Mouse (Mus musculus) forebrain, embryonic 11.5 days (tissue): Measurements from ENCODE around the gene Bach1. TPM values are rescaled to one million over a fixed set of nuclear protein-coding genes. Genes with fewer than 3 reads are reported as not detected.
"Not testable (repeated sequence)": the region's sequence is repeated elsewhere in the genome, so short reads cannot be mapped to it uniquely, and the experiment has no call there.

Experiments
- ATAC-seq: fragments of 200-750 bp; cut with Nextera tagmentation; replicated peaks from 2 replicates; pipeline ENCODE4 v1.8.0; 2017; ENCODE audit warnings: moderate TSS enrichment; ENCODE audit not compliant: low FRiP score
- DNase-seq: peaks from one replicate; pipeline ENCODE4 v3.0.0-alpha.2; 2017; ENCODE audit warnings: low spot score
- H3K27ac ChIP-seq: fragments of 300-500 bp; sonication (generic); 2 replicates; pipeline ENCODE4 v1.5.1; 2014; ENCODE audit warnings: low read depth, low read length
- H3K27me3 ChIP-seq: fragments of 300-500 bp; sonication (generic); 2 replicates; pipeline ENCODE4 v1.6.1; 2014; ENCODE audit warnings: mild to moderate bottlenecking, low read length, mixed read lengths; ENCODE audit not compliant: control insufficient read depth, insufficient read depth
- H3K36me3 ChIP-seq: fragments of 300-500 bp; sonication (generic); 2 replicates; pipeline ENCODE4 v1.6.1; 2014; ENCODE audit warnings: mild to moderate bottlenecking, low read length, moderate library complexity, mixed read lengths; ENCODE audit not compliant: control insufficient read depth, insufficient read depth
- H3K4me1 ChIP-seq: fragments of 300-500 bp; sonication (generic); replicated peaks from 2 replicates; pipeline ENCODE4 v1.6.1; 2014; ENCODE audit warnings: low read length, mixed read lengths; ENCODE audit not compliant: control insufficient read depth, insufficient read depth
- H3K4me2 ChIP-seq: fragments of 300-500 bp; sonication (generic); 2 replicates; pipeline ENCODE4 v1.6.1; 2014; ENCODE audit warnings: low read depth, mild to moderate bottlenecking, low read length, moderate library complexity, mixed read lengths; ENCODE audit not compliant: severe bottlenecking
- H3K4me3 ChIP-seq: fragments of 300-500 bp; sonication (generic); 2 replicates; pipeline ENCODE4 v1.5.1; 2014; ENCODE audit warnings: low read depth, low read length
- H3K9ac ChIP-seq: fragments of 300-500 bp; sonication (generic); 2 replicates; pipeline ENCODE4 v1.6.1; 2014; ENCODE audit warnings: low read length
- H3K9me3 ChIP-seq: fragments of 300-500 bp; sonication (generic); 2 replicates; pipeline ENCODE4 v1.6.1; 2016; ENCODE audit warnings: low read length, mixed read lengths; ENCODE audit not compliant: control insufficient read depth
- WGBS: fragments of 180-500 bp; shearing (Covaris S2); extraction: QIAGEN DNeasy Blood & Tissue Kit; methylation state at CpG from one replicate; pipeline ENCODE4 v1.1.7; 2014; 5-methylcytosine and 5-hydroxymethylcytosine counted together
- polyA plus RNA-seq: library from polyadenylated mRNA; unstranded; fragments of >200 nt; fragmentation: Nextera tagmentation; extraction: Ambion mirVana; gene quantifications from 2 replicates; pipeline ENCODE4 v1.2.1, GENCODE M21; 2014

The Bach1 gene
- polyA plus RNA-seq, 1 experiment from 2014 or later, result 18.9 TPM

DNA sequence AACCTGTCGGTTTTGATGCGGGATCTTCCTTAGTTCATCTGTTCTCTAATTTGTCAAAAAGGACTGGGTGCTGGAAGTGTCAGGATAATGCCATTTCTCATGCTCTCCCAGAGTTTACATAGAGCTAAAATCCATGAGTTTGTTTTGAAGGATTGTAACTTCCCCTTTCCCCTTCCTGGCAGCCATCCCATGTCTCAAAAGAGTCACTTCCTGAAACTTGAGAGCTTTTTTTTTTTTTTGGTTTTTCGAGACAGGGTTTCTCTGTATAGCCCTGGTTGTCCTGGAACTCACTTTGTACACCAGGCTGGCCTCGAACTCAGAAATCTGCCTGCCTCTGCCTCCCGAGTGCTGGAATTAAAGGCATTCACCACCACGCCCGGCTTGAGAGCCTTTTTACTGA, 9.9 kb upstream of the Bach1 start:
- not testable (repeated sequence) for H3K4me1 ChIP-seq, H3K27me3 ChIP-seq, DNase-seq, H3K9ac ChIP-seq, H3K36me3 ChIP-seq, H3K4me3 ChIP-seq, H3K27ac ChIP-seq, H3K9me3 ChIP-seq, H3K4me2 ChIP-seq, ATAC-seq
- WGBS, result 91% methylated on average over 7 of the region's 7 CpGs

DNA sequence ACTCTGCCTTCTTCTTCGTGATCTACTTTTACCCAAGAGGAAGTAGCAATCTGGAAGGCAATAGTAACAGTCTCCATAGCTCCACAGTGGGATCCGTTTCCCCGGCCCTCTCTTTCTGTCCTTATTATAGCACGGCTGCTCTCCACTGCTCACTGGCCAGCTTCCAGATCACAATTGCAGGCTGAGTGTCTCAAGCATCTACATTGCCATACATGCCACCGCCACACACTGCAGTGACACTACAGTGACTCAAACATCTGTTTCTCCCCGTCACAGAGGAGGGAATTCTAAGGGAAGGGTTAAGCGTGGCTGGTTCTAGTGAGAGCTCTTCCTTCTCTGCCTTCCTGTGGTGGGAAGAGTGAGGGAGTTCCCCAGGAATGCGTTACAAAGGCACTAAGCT, 9.5 kb upstream of the Bach1 start:
- H3K27me3 ChIP-seq, result no peaks in the 10 kb centered on the region
- no peak overlapping the region for H3K4me2 ChIP-seq
- H3K27ac ChIP-seq, result no peak overlapping the region
- H3K4me3 ChIP-seq, result no peak overlapping the region
- no peak overlapping the region for H3K9ac ChIP-seq
- no peaks in the 10 kb centered on the region for H3K4me1 ChIP-seq
- no peak for ATAC-seq
- no peaks in the 10 kb centered on the region for H3K36me3 ChIP-seq
- H3K9me3 ChIP-seq, result no peaks in the 10 kb centered on the region
- WGBS, result 87% methylated on average over 8 of the region's 8 CpGs
- DNase-seq, result no peak

DNA sequence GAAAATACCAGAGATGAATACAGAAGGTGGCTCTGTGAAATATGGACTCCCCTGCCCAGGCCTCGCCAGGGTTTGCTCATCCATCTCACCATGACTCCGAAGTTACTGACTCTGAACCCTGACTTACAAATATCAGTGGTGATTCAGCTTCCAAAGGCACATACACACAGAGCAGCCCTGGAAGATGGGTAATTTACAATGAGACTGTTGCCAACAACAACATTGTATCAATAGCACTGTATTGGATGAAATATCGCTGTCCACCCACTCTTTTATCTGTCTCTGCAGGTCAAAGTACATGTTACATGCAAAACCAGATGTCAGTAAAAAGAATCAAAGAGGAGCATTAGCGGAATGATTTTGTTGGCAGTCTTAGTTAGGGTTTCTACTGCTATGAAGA, 8.2 kb upstream of the Bach1 start:
- Histone ChIP-seq H3K4me3 (no peak overlapping the region), H3K36me3 (no peaks in the 10 kb centered on the region), H3K27ac (no peak overlapping the region), H3K4me2 (no peak overlapping the region), H3K27me3 (no peaks in the 10 kb centered on the region), H3K9me3 (no peaks in the 10 kb centered on the region), H3K4me1 (no peaks in the 10 kb centered on the region), H3K9ac (no peak overlapping the region)
- no peak for ATAC-seq
- no peak for DNase-seq
- WGBS, result 93% methylated on average over 4 of the region's 4 CpGs

DNA sequence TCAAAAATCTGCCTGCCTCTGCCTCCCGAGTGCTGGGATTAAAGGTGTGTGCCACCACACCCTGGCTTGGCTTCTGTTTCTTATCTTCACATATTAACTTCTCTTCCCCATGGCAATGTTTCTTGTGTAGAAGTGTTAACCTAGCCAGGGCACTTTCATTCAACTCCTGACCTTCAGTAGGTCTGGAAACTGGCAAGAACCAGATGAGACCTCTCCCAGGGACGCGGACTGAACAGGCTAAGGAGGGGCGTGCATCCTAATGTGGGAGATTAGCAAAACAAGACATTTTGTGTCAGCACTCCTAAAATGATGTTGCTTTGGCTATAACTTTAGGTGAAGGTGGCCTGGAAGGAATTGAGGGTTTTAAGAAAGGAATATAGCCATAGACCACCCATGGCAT, 7.6 kb upstream of the Bach1 start:
- Histone ChIP-seq H3K4me3 (no peak overlapping the region), H3K9ac (no peak overlapping the region), H3K27ac (no peak overlapping the region), H3K9me3 (no peaks in the 10 kb centered on the region), H3K4me1 (no peaks in the 10 kb centered on the region), H3K36me3 (no peaks in the 10 kb centered on the region), H3K4me2 (no peak overlapping the region), H3K27me3 (no peaks in the 10 kb centered on the region)
- ATAC-seq, result no peak
- no peak for DNase-seq
- 91% methylated on average over 4 of the region's 4 CpGs for WGBS

DNA sequence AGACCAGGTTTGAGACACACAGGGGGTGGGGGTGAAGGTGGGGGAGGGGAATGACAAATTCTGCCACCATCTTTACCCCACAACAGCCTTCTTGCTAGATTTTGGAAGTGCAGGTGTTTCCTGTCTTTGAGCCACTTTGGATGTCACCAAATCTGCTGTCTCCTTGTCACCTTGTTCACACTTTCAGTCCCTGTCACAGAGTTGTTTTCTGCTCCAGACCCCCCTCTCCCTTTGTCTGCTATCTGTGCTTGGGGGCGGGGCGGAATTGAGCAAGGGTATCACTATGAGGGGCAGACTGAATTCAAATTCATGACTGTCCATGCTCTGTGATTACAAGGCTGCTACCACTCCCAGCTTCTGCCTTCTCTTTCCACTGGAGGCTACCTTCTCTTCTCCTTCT, 6.2 kb upstream of the Bach1 start:
- no peaks in the 10 kb centered on the region for H3K4me1 ChIP-seq
- H3K36me3 ChIP-seq, result no peaks in the 10 kb centered on the region
- H3K4me3 ChIP-seq, result no peak overlapping the region
- no peaks in the 10 kb centered on the region; the same call in 1 of the 2 replicates for H3K27me3 ChIP-seq
- H3K9me3 ChIP-seq, result no peaks in the 10 kb centered on the region
- no peak overlapping the region for H3K4me2 ChIP-seq
- ATAC-seq (no peak), DNase-seq (no peak)
- 88% methylated on average over 2 of the region's 2 CpGs for WGBS
- no peak overlapping the region for H3K27ac ChIP-seq
- no peak overlapping the region for H3K9ac ChIP-seq

DNA sequence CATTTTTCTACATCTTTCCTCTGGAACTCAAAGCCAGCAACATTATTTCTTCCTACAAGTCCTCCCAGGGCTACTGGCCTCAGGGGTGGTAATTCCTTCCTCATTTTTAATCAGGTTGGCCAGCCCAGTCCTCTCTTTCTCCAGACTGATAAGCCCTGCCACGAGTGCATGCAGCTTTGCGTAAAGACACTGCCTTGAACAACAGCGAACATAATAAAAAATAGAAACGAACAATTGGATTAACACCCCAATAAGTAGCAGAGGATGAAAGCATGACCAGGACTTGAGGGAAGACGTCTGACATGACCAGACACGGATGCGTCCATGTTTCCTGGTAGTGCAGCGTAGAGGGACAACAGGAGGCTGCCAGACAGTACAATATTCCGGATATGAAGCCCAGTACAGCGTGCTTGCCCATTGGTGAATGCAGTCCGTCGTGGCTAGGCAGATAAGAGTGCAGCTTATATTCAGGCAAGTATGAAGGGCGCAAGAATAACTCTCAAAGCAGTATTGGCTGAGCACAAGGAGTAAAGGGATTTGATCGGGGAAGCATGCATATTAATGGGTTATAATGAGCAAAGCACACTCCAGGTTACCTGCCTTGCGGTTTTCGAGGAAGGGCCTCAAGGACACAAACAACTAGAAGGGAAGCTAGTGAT, 909 bp upstream of the Bach1 start:
- Histone ChIP-seq H3K9me3 (no peaks in the 10 kb centered on the region), H3K36me3 (no peaks in the 10 kb centered on the region), H3K27ac (no peak overlapping the region), H3K4me2 (peak overlapping the region; percentile 77), H3K4me3 (peak overlapping the region; percentile 83), H3K4me1 (peaks cover 8% of the 10 kb centered on the region), H3K27me3 (no peaks in the 10 kb centered on the region; the same call in 1 of the 2 replicates), H3K9ac (no peak overlapping the region)
- no peak for DNase-seq
- ATAC-seq, result 0 out of 2 replicates have a peak, but pooled peaks have one; percentile 0
- WGBS, result 42% methylated on average over 16 of the region's 16 CpGs

DNA sequence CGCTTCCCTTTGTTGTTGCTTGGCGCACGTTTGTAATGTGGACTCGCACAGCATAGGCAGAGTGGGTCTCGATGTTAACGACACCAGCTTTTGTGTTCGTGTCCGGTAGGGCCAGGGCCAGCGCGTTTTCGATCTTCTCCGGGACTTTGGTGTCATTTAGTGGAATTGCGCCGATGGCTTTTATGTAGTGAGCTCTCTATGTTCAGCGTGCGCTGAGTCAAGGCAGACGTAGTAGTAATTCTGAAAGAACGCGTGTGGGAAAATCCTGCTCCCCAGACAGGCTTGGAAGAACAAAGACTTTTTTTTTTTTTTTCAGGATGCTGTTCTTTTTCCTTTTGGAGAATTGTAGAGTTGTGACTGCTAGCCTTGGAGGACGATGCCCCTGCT, 554 bp downstream of the Bach1 start:
- ATAC-seq (peak; percentile 6), DNase-seq (no peak)
- Histone ChIP-seq H3K27me3 (no peaks in the 10 kb centered on the region; the same call in 1 of the 2 replicates), H3K9me3 (no peaks in the 10 kb centered on the region), H3K4me3 (peak overlapping the region; percentile 83), H3K27ac (peak overlapping the region; percentile 86), H3K4me1 (peaks cover 8% of the 10 kb centered on the region), H3K36me3 (no peaks in the 10 kb centered on the region), H3K4me2 (peak overlapping the region; percentile 77), H3K9ac (peak overlapping the region; percentile 96)
- WGBS, result under 1% methylated on average over 20 of the region's 20 CpGs

DNA sequence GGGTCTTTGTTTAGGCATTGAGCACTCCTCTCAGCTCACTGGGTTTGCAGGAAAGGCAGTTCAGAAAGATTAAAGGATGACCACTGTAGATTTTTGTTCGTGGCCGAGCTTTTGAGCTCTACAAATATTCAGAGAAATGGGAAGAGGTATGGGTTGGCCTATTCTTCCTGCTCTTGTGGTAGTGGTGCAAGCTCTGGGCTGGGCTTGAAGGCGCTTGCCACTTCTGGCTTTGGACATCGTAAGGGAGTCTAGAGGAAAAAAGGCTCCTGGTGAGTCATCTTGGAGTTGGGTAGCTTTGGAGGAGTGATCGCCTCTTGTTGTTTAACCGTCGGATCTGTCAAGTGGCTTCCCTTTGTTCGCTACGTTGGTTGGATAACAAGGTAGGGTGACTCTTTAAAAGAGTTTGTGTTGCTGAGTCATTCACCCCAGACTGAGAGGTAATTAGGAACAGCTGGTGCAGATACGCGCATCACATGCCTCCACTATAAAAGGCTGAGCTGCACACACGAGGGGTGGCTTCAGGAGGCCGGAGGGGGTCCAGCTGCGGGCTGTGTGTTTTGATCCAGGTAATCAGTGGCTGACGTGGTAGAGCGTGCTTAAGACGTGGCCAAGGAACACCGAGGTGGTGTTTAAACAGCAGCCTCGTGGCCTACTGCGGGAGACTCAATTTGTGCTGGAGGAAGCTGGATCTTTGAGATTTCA, 1.1 kb downstream of the Bach1 start:
- H3K4me2 ChIP-seq, result peak overlapping the region; percentile 77
- ATAC-seq, result peak; percentile 34
- DNase-seq, result peak; percentile 79
- no peaks in the 10 kb centered on the region for H3K36me3 ChIP-seq
- no peaks in the 10 kb centered on the region; the same call in 1 of the 2 replicates for H3K27me3 ChIP-seq
- H3K4me3 ChIP-seq, result peak overlapping the region; percentile 83
- peak overlapping the region; percentile 96 for H3K9ac ChIP-seq
- WGBS, result under 1% methylated on average over 20 of the region's 20 CpGs
- H3K27ac ChIP-seq, result peak overlapping the region; percentile 86
- peaks cover 8% of the 10 kb centered on the region for H3K4me1 ChIP-seq
- H3K9me3 ChIP-seq, result no peaks in the 10 kb centered on the region
